Mouse (Mus musculus): ENCODE results near the gene 3110070M22Rik. TPM values are rescaled to one million over a fixed set of nuclear protein-coding genes. Genes with fewer than 3 reads are reported as not detected.

Gene 3110070M22Rik
- polyA plus RNA-seq, 1 experiment: 0.21 TPM

DNA sequence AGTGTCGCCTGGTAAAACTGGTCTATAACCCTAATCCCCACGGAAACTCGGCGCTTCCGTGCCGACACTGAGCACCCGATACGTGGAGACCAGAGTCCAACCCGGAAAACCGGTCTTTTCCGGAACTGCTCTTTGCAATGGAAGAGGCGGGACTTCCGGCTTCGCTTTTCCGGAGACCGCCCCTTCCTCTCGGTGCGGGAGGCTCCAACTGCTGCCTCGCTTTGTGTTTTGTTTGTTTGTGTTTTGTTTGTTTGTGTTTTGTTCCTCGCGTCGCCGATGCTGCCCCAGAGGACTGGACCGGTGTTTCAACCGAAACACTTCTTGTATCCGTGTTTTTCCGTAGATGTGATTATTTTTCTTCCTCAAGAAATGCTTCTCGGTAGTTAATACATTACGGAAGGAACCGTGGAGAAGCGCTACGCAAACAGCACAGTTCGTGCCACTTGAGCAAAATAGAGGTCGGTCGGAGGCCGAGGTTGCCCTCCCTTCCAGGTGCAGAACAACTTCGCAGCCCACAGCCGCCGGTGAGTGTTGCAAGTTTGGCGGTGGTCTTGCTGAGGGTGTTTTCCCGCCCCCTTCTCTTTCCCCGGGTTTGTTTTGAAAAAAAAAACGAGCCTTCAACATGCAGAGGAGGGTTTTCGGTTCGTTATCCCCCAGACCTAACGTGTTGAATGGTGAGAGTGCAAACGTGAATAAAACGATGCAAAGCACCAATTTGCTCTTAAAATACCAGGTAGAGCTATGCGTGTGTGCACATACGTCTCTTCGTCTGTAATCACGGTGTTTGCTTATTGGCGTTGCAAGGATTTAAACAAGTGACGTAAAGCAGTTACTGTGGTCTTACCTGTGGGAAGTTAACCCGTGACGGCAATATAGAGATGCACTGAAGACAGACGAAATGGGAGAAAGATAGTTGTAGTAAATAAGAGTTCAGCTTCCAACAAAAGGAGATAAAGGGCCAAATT lies 25.3 kb downstream of the 3110070M22Rik start, which contains the start of gene 4833420G17Rik:
Gene 4833420G17Rik, plus strand, starts transcription at position 173 of the 965 bp plus-strand sequence.
- no peaks in the 10 kb centered on the region for H3K27me3 ChIP-seq (ENCODE audit: control insufficient read depth, insufficient read depth, insufficient read length)
- H3K79me2 ChIP-seq (ENCODE audit: control insufficient read depth, insufficient read depth): peaks cover 30% of the 10 kb centered on the region
- peak within 1 kb of the TSS; percentile 51 for H3K4me3 ChIP-seq (ENCODE audit: insufficient read depth, poor library complexity, severe bottlenecking)
- no peak for TF ChIP-seq CTCF (IDR thresholded peaks at IDR 0.05; ENCODE audit: control insufficient read depth, insufficient read depth, insufficient read length)
- no peak for TF ChIP-seq MAX (IDR thresholded peaks at IDR 0.05)
- TF ChIP-seq FOSL1 (IDR thresholded peaks at IDR 0.05; ENCODE audit: insufficient read depth, low read length, poor library complexity, severe bottlenecking): no peak
- no peak for TF ChIP-seq MYOD1 (IDR thresholded peaks at IDR 0.05; ENCODE audit: control insufficient read depth, insufficient read length, low read depth)
- TF ChIP-seq MYOG (IDR thresholded peaks at IDR 0.05; ENCODE audit: control insufficient read depth, extremely low read depth, insufficient read length): no peak
- TF ChIP-seq CEBPB (IDR thresholded peaks at IDR 0.05; ENCODE audit: low read depth): no peak
- peaks cover 10% of the 10 kb centered on the region for H3K36me3 ChIP-seq (ENCODE audit: control insufficient read depth, insufficient read depth)
- H3K79me3 ChIP-seq (ENCODE audit: low read depth): peaks cover 7% of the 10 kb centered on the region
- peak within 1 kb of the TSS; percentile 86 for H3ac ChIP-seq (ENCODE audit: control insufficient read depth, insufficient read length, low read depth)

- Histone ChIP-seq H3K27me3 (ENCODE audit: control insufficient read depth, insufficient read depth, insufficient read length) (no peaks in the 10 kb centered on the region), H3K79me2 (ENCODE audit: control insufficient read depth, insufficient read depth) (peaks cover 30% of the 10 kb centered on the region), H3K79me3 (ENCODE audit: low read depth) (peaks cover 7% of the 10 kb centered on the region), H3K4me3 (ENCODE audit: insufficient read depth, poor library complexity, severe bottlenecking) (peak overlapping the region; percentile 19), H3K36me3 (ENCODE audit: control insufficient read depth, insufficient read depth) (peaks cover 8% of the 10 kb centered on the region), H3ac (ENCODE audit: control insufficient read depth, insufficient read length, low read depth) (peak overlapping the region; percentile 47)
- no peak for TF ChIP-seq CEBPB (IDR thresholded peaks at IDR 0.05; ENCODE audit: low read depth)
- no peak for TF ChIP-seq MYOD1 (IDR thresholded peaks at IDR 0.05; ENCODE audit: control insufficient read depth, insufficient read length, low read depth)
- no peak for TF ChIP-seq MAX (IDR thresholded peaks at IDR 0.05)
- TF ChIP-seq CTCF (IDR thresholded peaks at IDR 0.05; ENCODE audit: control insufficient read depth, insufficient read depth, insufficient read length): no peak
- no peak for TF ChIP-seq USF1 (IDR thresholded peaks at IDR 0.05; ENCODE audit: low read depth)
- TF ChIP-seq MYOG (IDR thresholded peaks at IDR 0.05; ENCODE audit: control insufficient read depth, extremely low read depth, insufficient read length): no peak
- TF ChIP-seq FOSL1 (IDR thresholded peaks at IDR 0.05; ENCODE audit: insufficient read depth, low read length, poor library complexity, severe bottlenecking): no peak
These were observed 26.1 kb downstream of the 3110070M22Rik start for GRCm38 (mm10) chr13:119461900-119462595.

- no peaks in the 10 kb centered on the region for H3K79me3 ChIP-seq (ENCODE audit: low read depth)
- H3ac ChIP-seq (ENCODE audit: control insufficient read depth, insufficient read length, low read depth): no peak overlapping the region
- H3K79me2 ChIP-seq (ENCODE audit: control insufficient read depth, insufficient read depth): no peaks in the 10 kb centered on the region
- TF ChIP-seq FOSL1 (IDR thresholded peaks at IDR 0.05; ENCODE audit: insufficient read depth, low read length, poor library complexity, severe bottlenecking) (no peak), MAX (IDR thresholded peaks at IDR 0.05) (no peak), USF1 (IDR thresholded peaks at IDR 0.05; ENCODE audit: low read depth) (no peak), MYOD1 (IDR thresholded peaks at IDR 0.05; ENCODE audit: control insufficient read depth, insufficient read length, low read depth) (no peak), MYOG (IDR thresholded peaks at IDR 0.05; ENCODE audit: control insufficient read depth, extremely low read depth, insufficient read length) (no peak), CEBPB (IDR thresholded peaks at IDR 0.05; ENCODE audit: low read depth) (no peak), CTCF (IDR thresholded peaks at IDR 0.05; ENCODE audit: control insufficient read depth, insufficient read depth, insufficient read length) (no peak)
- H3K27me3 ChIP-seq (ENCODE audit: control insufficient read depth, insufficient read depth, insufficient read length): no peaks in the 10 kb centered on the region
- no peak overlapping the region for H3K4me3 ChIP-seq (ENCODE audit: insufficient read depth, poor library complexity, severe bottlenecking)
- H3K36me3 ChIP-seq (ENCODE audit: control insufficient read depth, insufficient read depth): peaks cover 50% of the 10 kb centered on the region
These were observed 31.8 kb downstream of the 3110070M22Rik start for GRCm38 (mm10) chr13:119456342-119456741.

DNA sequence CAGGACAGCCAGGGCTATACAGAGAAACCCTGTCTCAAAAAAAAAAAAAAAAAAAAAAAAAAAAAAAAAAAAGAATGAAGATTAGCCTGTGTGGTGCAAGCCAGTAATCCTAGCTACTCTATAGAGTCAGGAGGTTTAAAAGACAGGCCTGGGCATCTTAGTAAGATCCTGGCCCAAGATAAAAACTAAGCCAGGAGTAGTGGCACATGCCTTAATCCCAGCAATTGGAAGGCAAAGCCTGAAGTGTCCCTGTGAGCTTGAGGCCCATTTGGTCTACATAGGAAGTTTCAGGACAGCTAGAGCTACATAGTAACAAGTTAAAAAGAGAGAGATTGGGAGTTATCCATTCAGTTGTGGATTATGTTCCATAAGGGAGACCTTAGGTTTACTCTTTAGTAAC lies 33.1 kb downstream of the 3110070M22Rik start:
- H3K27me3 ChIP-seq (ENCODE audit: control insufficient read depth, insufficient read depth, insufficient read length): no peaks in the 10 kb centered on the region
- peaks cover 62% of the 10 kb centered on the region for H3K36me3 ChIP-seq (ENCODE audit: control insufficient read depth, insufficient read depth)
- H3ac ChIP-seq (ENCODE audit: control insufficient read depth, insufficient read length, low read depth): no peak overlapping the region
- no peaks in the 10 kb centered on the region for H3K79me3 ChIP-seq (ENCODE audit: low read depth)
- no peak overlapping the region for H3K4me3 ChIP-seq (ENCODE audit: insufficient read depth, poor library complexity, severe bottlenecking)
- TF ChIP-seq MYOD1 (IDR thresholded peaks at IDR 0.05; ENCODE audit: control insufficient read depth, insufficient read length, low read depth) (no peak), MYOG (IDR thresholded peaks at IDR 0.05; ENCODE audit: control insufficient read depth, extremely low read depth, insufficient read length) (no peak), CEBPB (IDR thresholded peaks at IDR 0.05; ENCODE audit: low read depth) (no peak), MAX (IDR thresholded peaks at IDR 0.05) (no peak)
- H3K79me2 ChIP-seq (ENCODE audit: control insufficient read depth, insufficient read depth): no peaks in the 10 kb centered on the region

DNA sequence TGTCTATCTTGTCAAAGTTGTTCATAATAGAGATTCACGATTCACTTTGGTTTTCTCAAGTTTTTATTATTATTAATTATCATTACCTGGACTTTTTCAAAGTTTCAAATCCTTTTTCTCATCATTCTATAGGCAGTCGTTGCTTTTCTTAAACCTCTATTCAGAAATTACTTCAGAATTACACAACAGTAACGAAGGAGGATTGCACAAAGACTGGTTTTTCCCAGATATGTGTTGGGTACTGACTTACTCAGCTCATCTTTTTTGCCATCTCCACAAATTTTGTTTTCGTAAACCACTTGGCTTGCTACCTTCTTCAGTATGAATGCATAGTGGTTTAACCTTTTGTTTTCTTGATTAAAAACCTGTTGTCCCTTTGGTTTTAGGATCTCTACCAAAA lies 34.6 kb downstream of the 3110070M22Rik start:
- peaks cover 73% of the 10 kb centered on the region for H3K36me3 ChIP-seq (ENCODE audit: control insufficient read depth, insufficient read depth)
- H3K4me3 ChIP-seq (ENCODE audit: insufficient read depth, poor library complexity, severe bottlenecking): no peak overlapping the region
- no peaks in the 10 kb centered on the region for H3K79me2 ChIP-seq (ENCODE audit: control insufficient read depth, insufficient read depth)
- H3K79me3 ChIP-seq (ENCODE audit: low read depth): no peaks in the 10 kb centered on the region
- no peak for TF ChIP-seq MYOD1 (IDR thresholded peaks at IDR 0.05; ENCODE audit: control insufficient read depth, insufficient read length, low read depth)
- no peak for TF ChIP-seq USF1 (IDR thresholded peaks at IDR 0.05; ENCODE audit: low read depth)
- TF ChIP-seq CTCF (IDR thresholded peaks at IDR 0.05; ENCODE audit: control insufficient read depth, insufficient read depth, insufficient read length): no peak
- TF ChIP-seq CEBPB (IDR thresholded peaks at IDR 0.05; ENCODE audit: low read depth): no peak
- TF ChIP-seq MYOG (IDR thresholded peaks at IDR 0.05; ENCODE audit: control insufficient read depth, extremely low read depth, insufficient read length): no peak
- TF ChIP-seq FOSL1 (IDR thresholded peaks at IDR 0.05; ENCODE audit: insufficient read depth, low read length, poor library complexity, severe bottlenecking): no peak
- TF ChIP-seq MAX (IDR thresholded peaks at IDR 0.05): no peak
- no peaks in the 10 kb centered on the region for H3K27me3 ChIP-seq (ENCODE audit: control insufficient read depth, insufficient read depth, insufficient read length)
- no peak overlapping the region for H3ac ChIP-seq (ENCODE audit: control insufficient read depth, insufficient read length, low read depth)

All from C2C12 (cell line).